Mouse (Mus musculus) kidney, embryonic 14.5 days (tissue): Measurements from ENCODE around the gene Rpgrip1l. TPM values are rescaled to one million over a fixed set of nuclear protein-coding genes. Genes with fewer than 3 reads are reported as not detected.

Experiments
- ATAC-seq: fragments of 200-750 bp; cut with Nextera tagmentation; 2 replicates; pipeline ENCODE4 v1.8.0; 2017; ENCODE audit warnings: moderate number of reproducible peaks, mild to moderate bottlenecking, moderate TSS enrichment, moderate library complexity; ENCODE audit not compliant: low FRiP score, low TSS enrichment
- H3K27ac ChIP-seq: fragments of 300-500 bp; sonication (generic); 2 replicates; pipeline ENCODE4 v1.5.1; 2014; ENCODE audit warnings: low read depth, mild to moderate bottlenecking, low read length, moderate library complexity, mixed read lengths
- H3K27me3 ChIP-seq: fragments of 300-500 bp; sonication (generic); 2 replicates; pipeline ENCODE4 v1.6.1; 2014; ENCODE audit warnings: mild to moderate bottlenecking, low read length; ENCODE audit not compliant: control insufficient read depth, insufficient read depth
- H3K36me3 ChIP-seq: fragments of 300-500 bp; sonication (generic); 2 replicates; pipeline ENCODE4 v1.6.1; 2014; ENCODE audit warnings: low read length, mixed read lengths; ENCODE audit not compliant: control insufficient read depth, insufficient read depth
- H3K4me1 ChIP-seq: fragments of 300-500 bp; sonication (generic); 2 replicates; pipeline ENCODE4 v1.6.1; 2014; ENCODE audit warnings: low read length, mixed read lengths; ENCODE audit not compliant: control insufficient read depth, insufficient read depth
- H3K4me2 ChIP-seq: fragments of 300-500 bp; sonication (generic); replicated peaks from 2 replicates; pipeline ENCODE4 v1.6.1; 2014; ENCODE audit warnings: low read depth, mild to moderate bottlenecking, low read length
- H3K4me3 ChIP-seq: fragments of 300-500 bp; sonication (generic); 2 replicates; pipeline ENCODE4 v1.5.1; 2014; ENCODE audit warnings: mild to moderate bottlenecking, low read length
- H3K9ac ChIP-seq: fragments of 300-500 bp; sonication (generic); 2 replicates; pipeline ENCODE4 v1.6.1; 2014; ENCODE audit warnings: low read depth, mild to moderate bottlenecking, low read length, moderate library complexity
- H3K9me3 ChIP-seq: fragments of 300-500 bp; sonication (generic); 2 replicates; pipeline ENCODE4 v1.6.1; 2016; ENCODE audit warnings: low read length; ENCODE audit not compliant: control insufficient read depth
- WGBS: fragments of 180-500 bp; shearing (Covaris S2); extraction: QIAGEN DNeasy Blood & Tissue Kit; methylation state at CpG from one replicate; pipeline ENCODE4 v1.1.7; 2014; 5-methylcytosine and 5-hydroxymethylcytosine counted together
- polyA plus RNA-seq: library from polyadenylated mRNA; unstranded; fragments of >200 nt; fragmentation: Nextera tagmentation; extraction: Ambion mirVana; gene quantifications from 2 replicates; pipeline ENCODE4 v1.2.1, GENCODE M21; 2014

Rpgrip1l gene
- polyA plus RNA-seq, result 14.3 and 14.9 TPM in 2 replicates

DNA sequence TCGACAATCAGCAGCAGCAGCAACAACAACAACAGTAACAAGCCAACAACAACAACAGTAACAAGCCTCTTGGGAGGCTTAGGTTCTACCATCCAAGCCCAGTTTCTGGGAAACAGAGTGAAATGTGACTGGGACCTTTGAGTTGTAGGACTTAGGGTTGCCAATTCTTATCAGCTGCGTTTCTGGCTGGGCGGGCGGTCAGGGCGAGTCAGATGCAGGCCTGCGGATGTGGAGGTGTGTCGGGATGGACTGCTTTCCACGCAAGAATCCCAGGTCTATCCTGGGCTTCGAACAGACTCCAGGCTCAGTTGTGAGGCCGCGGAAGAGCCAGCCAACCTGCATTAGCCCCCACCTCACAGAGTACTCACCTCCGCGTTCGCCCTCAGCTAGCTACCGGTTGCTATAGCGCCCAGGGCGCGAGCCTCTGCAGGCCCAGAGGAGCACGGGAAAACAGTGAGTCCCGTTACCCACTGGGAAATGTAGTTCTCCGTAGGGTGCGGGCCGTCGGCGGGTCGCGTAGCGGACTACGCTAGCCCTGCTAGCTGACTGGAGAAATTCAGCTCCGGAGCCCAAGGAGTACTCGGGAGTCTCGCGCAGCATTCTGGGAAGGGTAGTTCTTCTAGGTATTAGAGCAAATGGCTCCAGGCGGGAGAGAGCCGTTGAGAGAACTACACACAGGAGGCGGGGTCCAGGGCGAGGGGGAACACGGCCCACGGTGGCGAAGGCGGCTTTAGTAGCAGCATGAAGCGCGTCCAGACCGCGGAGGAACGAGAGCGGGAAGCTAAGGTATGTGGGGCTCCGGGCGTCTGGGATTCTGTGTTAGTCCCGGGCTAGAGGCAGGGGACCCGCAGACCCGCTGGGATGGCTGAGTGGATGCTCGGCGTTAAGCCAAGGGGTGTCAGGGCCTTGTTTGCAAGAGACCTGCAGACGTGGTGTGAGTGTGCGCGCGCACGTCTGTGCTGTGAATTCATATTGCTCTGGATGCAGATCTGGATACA is at the start of gene Rpgrip1l, which contains the start of gene Fto:
TSS of gene Rpgrip1l (minus strand) at position 428 of the 998 bp plus-strand sequence.
TSS of gene Fto (plus strand) at position 691 of the 998 bp plus-strand sequence.
- peak within 1 kb of the TSS; percentile 81 for H3K4me2 ChIP-seq
- H3K4me3 ChIP-seq, result peak within 1 kb of the TSS; percentile 66
- ATAC-seq, result peak; percentile 99
- H3K27me3 ChIP-seq, result no peaks in the 10 kb centered on the region
- H3K9ac ChIP-seq, result peak within 1 kb of the TSS; percentile 80
- WGBS, result under 1% methylated on average over 59 of the region's 59 CpGs
- H3K36me3 ChIP-seq, result no peaks in the 10 kb centered on the region
- H3K27ac ChIP-seq, result 0 out of 2 replicates have a peak within 1 kb of the TSS, but pooled peaks have one; percentile 32
- H3K4me1 ChIP-seq, result peaks cover 11% of the 10 kb centered on the region; the same call in 1 of the 2 replicates
- H3K9me3 ChIP-seq, result no peaks in the 10 kb centered on the region

DNA sequence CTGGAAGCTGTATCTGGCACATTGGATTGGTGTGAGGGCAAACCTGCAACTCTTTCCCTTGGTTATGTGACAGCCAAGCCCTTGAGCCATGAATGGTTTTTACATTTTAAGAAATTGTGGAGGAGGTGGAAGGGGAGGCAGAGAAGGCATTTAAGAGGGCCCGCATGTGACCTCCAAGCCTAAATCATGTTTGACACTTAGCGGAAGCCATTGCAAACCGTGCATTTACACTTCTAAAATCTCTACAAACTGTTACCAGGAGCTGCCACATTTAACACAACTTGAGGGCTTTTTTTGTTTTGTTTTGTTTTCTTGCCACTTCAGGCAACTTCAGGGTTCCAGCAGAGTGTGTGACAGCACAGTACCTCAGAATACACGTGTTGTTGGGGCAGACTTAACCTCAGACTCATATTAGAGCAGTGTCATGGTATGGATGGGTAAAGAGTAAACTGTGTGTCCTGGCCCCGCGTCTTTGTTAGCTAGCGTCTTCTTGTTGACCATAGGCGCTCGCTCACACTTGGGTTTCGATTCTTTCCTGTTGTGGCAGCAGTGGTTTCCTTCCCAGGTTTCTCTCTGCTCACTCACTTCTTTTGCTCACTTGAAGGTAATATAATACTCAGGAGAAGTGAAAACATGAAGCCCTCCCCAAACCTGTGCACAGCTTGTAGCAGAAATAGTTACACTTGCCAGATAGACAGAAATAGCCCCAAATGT is 47.7 kb upstream of the Rpgrip1l start:
- Histone ChIP-seq H3K4me2 (no peak overlapping the region), H3K27me3 (no peaks in the 10 kb centered on the region), H3K4me1 (0 out of 2 replicates have a peak, but pooled peaks cover 4% of the 10 kb centered on the region), H3K36me3 (no peaks in the 10 kb centered on the region), H3K9me3 (no peaks in the 10 kb centered on the region), H3K9ac (no peak overlapping the region), H3K27ac (no peak overlapping the region), H3K4me3 (no peak overlapping the region)
- no peak for ATAC-seq
- WGBS, result 64% methylated on average over 10 of the region's 10 CpGs

DNA sequence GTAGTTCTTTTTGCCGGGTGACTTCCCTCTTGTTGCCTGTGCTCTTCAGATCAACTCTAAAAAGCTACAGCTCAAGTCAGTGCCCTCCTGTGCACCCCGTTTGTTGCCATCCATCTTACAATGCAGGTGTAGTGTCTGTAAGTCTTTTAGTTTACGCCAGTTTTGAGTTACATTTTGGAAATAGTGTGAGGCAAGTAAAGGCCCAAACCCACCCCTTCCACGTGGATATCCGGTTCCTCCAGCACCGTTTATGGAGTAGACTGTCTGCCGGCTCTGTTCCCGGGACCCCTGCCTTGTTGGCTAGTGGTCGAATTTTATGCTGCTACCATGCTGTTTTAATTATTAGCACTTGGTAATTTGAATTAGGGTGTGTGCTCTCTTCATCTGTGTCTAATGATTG is 46.4 kb upstream of the Rpgrip1l start:
- Histone ChIP-seq H3K4me1 (0 out of 2 replicates have a peak, but pooled peaks cover 4% of the 10 kb centered on the region), H3K4me2 (no peak overlapping the region), H3K4me3 (no peak overlapping the region), H3K27me3 (no peaks in the 10 kb centered on the region), H3K9me3 (no peaks in the 10 kb centered on the region), H3K9ac (no peak overlapping the region), H3K36me3 (no peaks in the 10 kb centered on the region), H3K27ac (no peak overlapping the region)
- no peak for ATAC-seq
- WGBS, result 74% methylated on average over 9 of the region's 9 CpGs

DNA sequence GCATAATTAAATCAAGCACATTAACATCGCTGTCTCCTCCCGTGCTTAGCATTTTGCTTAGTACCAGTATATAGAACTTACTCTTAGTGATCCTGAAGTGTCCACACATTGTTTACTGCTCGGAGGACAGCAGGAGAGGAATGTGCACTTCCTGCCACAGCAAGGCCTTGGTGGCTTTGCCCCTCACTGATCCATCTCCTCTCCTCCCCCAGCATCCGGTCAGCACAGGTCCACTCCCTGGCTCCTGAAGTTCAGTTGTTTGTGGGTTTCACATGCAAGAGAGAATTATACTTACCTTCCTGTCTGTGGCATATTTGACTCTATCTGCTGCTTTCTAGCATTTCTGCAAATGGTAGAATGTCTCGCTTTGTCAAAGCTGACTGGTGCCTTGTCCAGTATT is 45.0 kb upstream of the Rpgrip1l start:
- Histone ChIP-seq H3K9me3 (no peaks in the 10 kb centered on the region), H3K36me3 (no peaks in the 10 kb centered on the region), H3K4me1 (0 out of 2 replicates have a peak, but pooled peaks cover 4% of the 10 kb centered on the region), H3K4me3 (no peak overlapping the region), H3K27me3 (no peaks in the 10 kb centered on the region), H3K4me2 (no peak overlapping the region), H3K27ac (no peak overlapping the region), H3K9ac (no peak overlapping the region)
- WGBS, result 78% methylated on average over 5 of the region's 5 CpGs
- ATAC-seq, result no peak

DNA sequence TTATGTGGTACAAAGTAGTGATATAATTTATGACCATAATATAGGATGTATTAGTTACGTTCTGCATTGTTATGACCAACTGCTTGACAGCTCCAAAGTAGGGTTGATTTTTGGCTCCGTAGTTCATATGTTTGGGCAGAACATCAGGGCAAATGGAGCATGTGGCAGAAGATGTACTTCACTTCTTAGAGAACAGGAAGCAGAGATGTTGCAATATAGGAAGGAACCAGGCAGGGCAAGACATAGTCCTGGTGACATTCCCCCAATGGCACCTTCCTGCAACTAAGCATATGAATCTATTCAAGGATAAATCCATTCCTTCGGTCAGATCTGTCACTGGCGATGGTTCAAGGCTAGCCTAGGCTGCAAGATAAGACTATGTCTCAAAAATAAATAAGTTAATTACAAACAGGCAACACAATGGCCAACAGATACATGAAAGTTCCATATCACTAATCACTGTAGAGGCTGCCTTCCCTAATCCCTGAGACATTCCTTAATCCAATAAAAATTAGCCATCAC is 44.5 kb upstream of the Rpgrip1l start:
- Histone ChIP-seq H3K4me1 (0 out of 2 replicates have a peak, but pooled peaks cover 4% of the 10 kb centered on the region), H3K36me3 (no peaks in the 10 kb centered on the region), H3K9me3 (no peaks in the 10 kb centered on the region), H3K4me3 (no peak overlapping the region), H3K9ac (no peak overlapping the region), H3K27me3 (no peaks in the 10 kb centered on the region), H3K27ac (no peak overlapping the region), H3K4me2 (no peak overlapping the region)
- 90% methylated on average over 4 of the region's 4 CpGs for WGBS
- no peak for ATAC-seq

DNA sequence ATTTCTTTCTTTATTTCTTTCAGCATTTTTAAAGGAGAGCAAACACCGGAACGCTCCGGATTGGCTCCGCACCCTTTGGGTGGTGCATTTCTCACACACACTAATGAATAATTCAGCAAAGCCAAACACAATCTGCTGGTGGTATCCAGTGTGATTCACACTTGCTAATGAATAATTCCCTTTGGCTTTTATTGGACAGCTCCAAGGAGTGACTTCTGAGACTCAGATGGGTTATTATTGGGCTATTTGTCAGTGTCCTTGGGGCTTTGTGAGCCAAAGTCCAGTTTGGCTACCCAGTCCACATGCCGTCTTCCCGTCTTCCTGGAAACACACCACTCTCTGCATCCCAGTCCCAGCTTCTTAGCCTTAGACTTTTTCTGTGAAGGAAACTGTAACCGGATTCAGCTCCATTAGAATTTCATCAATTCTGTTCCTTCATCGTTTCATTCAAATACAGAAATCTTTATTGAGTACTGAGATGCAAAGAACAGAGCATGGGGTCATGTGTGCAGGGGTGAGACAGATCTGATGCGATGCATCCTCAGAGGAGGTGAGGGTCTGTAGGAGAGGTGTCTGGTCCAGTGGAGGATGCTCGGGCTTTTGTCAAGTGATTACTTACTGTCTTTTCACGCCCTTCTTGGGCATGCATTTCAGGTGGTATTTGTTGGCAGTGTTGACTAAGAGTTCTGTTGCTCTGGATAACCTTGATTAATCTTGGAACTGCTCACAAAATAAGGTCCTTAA is 43.1 kb upstream of the Rpgrip1l start:
- no peaks in the 10 kb centered on the region for H3K9me3 ChIP-seq
- no peak overlapping the region for H3K4me3 ChIP-seq
- H3K9ac ChIP-seq, result no peak overlapping the region
- H3K27me3 ChIP-seq, result no peaks in the 10 kb centered on the region
- WGBS, result 88% methylated on average over 11 of the region's 11 CpGs
- no peak overlapping the region for H3K27ac ChIP-seq
- H3K4me2 ChIP-seq, result no peak overlapping the region
- H3K4me1 ChIP-seq, result 0 out of 2 replicates have a peak, but pooled peaks cover 4% of the 10 kb centered on the region
- ATAC-seq, result no peak
- no peaks in the 10 kb centered on the region for H3K36me3 ChIP-seq

DNA sequence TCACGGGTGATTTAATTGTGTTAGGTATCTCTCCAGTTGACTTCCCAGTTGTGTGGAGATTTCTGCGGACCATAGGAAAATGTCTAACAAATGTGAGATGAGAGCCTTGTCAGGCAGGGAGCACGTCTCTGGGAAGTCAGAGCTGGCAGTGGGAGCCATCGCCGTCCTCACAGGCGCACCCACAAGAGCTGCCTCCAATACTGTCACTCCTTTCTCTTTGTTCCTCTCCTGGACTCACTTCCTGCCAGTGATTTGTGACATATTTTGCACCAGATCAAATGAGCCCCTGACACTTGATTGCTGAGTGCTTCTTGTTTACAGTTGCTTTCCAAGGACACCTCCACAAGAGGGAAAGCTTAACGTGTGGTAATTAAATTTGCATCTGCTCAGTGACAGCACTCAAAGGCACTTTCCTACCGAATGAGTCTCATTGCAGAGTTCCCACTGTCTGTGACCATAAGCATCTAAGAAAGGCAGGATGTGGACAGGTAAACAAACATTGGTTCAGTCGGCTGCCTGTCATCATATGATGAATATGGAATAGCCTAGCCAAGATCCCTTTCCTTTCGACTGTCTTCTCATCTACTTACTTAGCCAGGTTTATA is 42.3 kb upstream of the Rpgrip1l start:
- Histone ChIP-seq H3K4me1 (0 out of 2 replicates have a peak, but pooled peaks cover under 1% of the 10 kb centered on the region), H3K4me3 (no peak overlapping the region), H3K36me3 (no peaks in the 10 kb centered on the region), H3K4me2 (no peak overlapping the region), H3K27ac (no peak overlapping the region), H3K9me3 (no peaks in the 10 kb centered on the region), H3K9ac (no peak overlapping the region), H3K27me3 (no peaks in the 10 kb centered on the region)
- no peak for ATAC-seq
- 37% methylated on average over 10 of the region's 10 CpGs for WGBS

DNA sequence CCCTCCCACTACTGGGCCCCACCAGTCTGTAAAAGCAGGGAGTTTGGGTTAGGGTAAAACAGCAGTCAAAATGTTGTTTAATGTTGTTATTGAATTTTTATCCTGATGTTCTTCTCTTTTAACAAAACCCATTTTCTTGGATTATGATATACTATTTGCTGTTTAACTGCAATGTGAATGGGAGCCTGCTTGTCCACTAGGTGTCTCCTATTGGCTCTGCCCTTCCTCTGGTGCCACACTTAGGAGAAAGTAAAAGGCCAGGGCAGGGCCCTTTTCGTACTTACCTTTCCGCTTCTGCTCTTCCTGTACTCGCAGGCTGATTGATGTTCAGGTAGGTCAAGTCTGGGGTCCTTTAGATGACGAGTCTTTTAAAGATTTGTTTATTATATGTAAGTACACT is 40.8 kb upstream of the Rpgrip1l start:
- ATAC-seq, result no peak
- no peak overlapping the region for H3K4me2 ChIP-seq
- no peaks in the 10 kb centered on the region for H3K4me1 ChIP-seq
- H3K9ac ChIP-seq, result no peak overlapping the region
- no peak overlapping the region for H3K27ac ChIP-seq
- no peaks in the 10 kb centered on the region for H3K27me3 ChIP-seq
- WGBS, result 92% methylated on average over 4 of the region's 4 CpGs
- H3K4me3 ChIP-seq, result no peak overlapping the region
- H3K9me3 ChIP-seq, result no peaks in the 10 kb centered on the region
- H3K36me3 ChIP-seq, result no peaks in the 10 kb centered on the region; the same call in 1 of the 2 replicates
